Mouse (Mus musculus): ENCODE data around the gene Tmc4.

GRCm38 (mm10) chr7:3643412-3643811 lies 33.9 kb downstream of the Tmc4 start:
- TF ChIP-seq POLR2A (IDR thresholded peaks at IDR 0.05; ENCODE audit: extremely low read depth, insufficient read depth, low read length) (no peak), CTCF (IDR thresholded peaks at IDR 0.05; ENCODE audit: extremely low read depth, insufficient read depth, low read length) (no peak)

Data from cortical plate, adult 2 months (tissue).